Mouse (Mus musculus) cortical plate, adult 2 months (tissue): ENCODE measurements at regions not wholly inside any gene's neighbourhood (a gene's known extent, or its start where the extent isn't known, plus 50 kb on each side); places are given as distances from the start of the nearest gene placed in this dataset.
"Not testable (repeated sequence)": the region's sequence is repeated elsewhere in the genome, so short reads cannot be mapped to it uniquely, and the experiment has no call there.

ENCODE experiments used
- CTCF ChIP-seq: fragments of 200-500 bp; IDR thresholded peaks from 2 replicates; pipeline ENCODE4 v1.5.1; 2011; ENCODE audit warnings: mild to moderate bottlenecking, control low read depth, low read length; ENCODE audit not compliant: insufficient read depth; ENCODE audit errors: extremely low read depth
- POLR2A ChIP-seq: fragments of 200-500 bp; IDR thresholded peaks from 2 replicates; pipeline ENCODE4 v1.6.1; 2011; ENCODE audit warnings: mild to moderate bottlenecking, low read length, control low read depth; ENCODE audit not compliant: insufficient read depth; ENCODE audit errors: extremely low read depth

- TF ChIP-seq CTCF, POLR2A: not testable (repeated sequence)
Observed at GRCm38 (mm10) chr17:13442229-13442628, 87.9 kb downstream of the Tcp10c start.
